10 mouse cellular contexts compared by ENCODE assay signal in genomic region chr16:45984610-45985606, GRCm38 (mm10). TPM values are rescaled to one million over a fixed set of nuclear protein-coding genes. Genes with fewer than 3 reads are reported as not detected.
DNase-seq lines count a peak whose midpoint lies in the region; ATAC-seq lines count a peak whose summit lies in the region.
"Had no signal": no experiment of that assay in that cellular context is flagged by ENCODE, and none has a peak within 500 bp of the region (broad histone marks: within the 10 kb centered on the region; RNA-seq: fewer than 3 reads in every experiment).

No protein-coding gene starts in this region.

- H3K9me3 ChIP-seq in forebrain, embryonic 15.5 days: no peaks in the 10 kb centered on the region
- H3K9me3 ChIP-seq in forebrain, embryonic 10.5 days: no peaks in the 10 kb centered on the region
- no peaks in the 10 kb centered on the region for H3K9me3 ChIP-seq in intestine, embryonic 16.5 days (ENCODE audit: control insufficient read depth, low read length)
- no peaks in the 10 kb centered on the region for H3K9me3 ChIP-seq in midbrain, embryonic 15.5 days

- 0 out of 2 replicates have a peak, but pooled peaks have one; percentile 13 for ATAC-seq in forebrain, embryonic 15.5 days (replicated peaks)
- ATAC-seq in intestine, embryonic 16.5 days: peak; percentile 97
- peak; percentile 79; the same call in 1 of the 2 replicates for ATAC-seq in midbrain, embryonic 15.5 days (replicated peaks)

- H3K36me3 ChIP-seq in forebrain, embryonic 15.5 days: no peaks in the 10 kb centered on the region
- peaks cover 3% of the 10 kb centered on the region; the same call in 1 of the 2 replicates for H3K36me3 ChIP-seq in forebrain, embryonic 10.5 days (replicated peaks)
- H3K36me3 ChIP-seq in intestine, embryonic 16.5 days (ENCODE audit: control insufficient read depth, insufficient read depth, low read length): no peaks in the 10 kb centered on the region
- no peaks in the 10 kb centered on the region; the same call in 1 of the 2 replicates for H3K36me3 ChIP-seq in midbrain, embryonic 15.5 days (replicated peaks)

- no peak overlapping the region for H3K4me3 ChIP-seq in forebrain, embryonic 15.5 days
- H3K4me3 ChIP-seq in forebrain, embryonic 10.5 days: no peak overlapping the region
- no peak overlapping the region for H3K4me3 ChIP-seq in intestine, embryonic 16.5 days (ENCODE audit: low read length)
- no peak overlapping the region for H3K4me3 ChIP-seq in midbrain, embryonic 15.5 days
- H3K4me3 ChIP-seq: left cerebral cortex, adult 2 months had no signal

- no peak for DNase-seq in forebrain, embryonic 10.5 days (ENCODE audit: extremely low spot score, low spot score)
- DNase-seq in adipocyte (ENCODE audit: low spot score): peak; percentile 67
- DNase-seq in frontal cortex, postnatal 25 days (ENCODE audit: low spot score in 2 of 2): no peak
- no peak for DNase-seq in frontal cortex, postnatal 36 days (ENCODE audit: low spot score in 2 of 2)
- no peak for DNase-seq in right cerebral cortex, postnatal 36 days (ENCODE audit: low spot score in 2 of 2)
- DNase-seq: kidney, adult 8-10 months had no signal

- WGBS in forebrain, embryonic 15.5 days: 79% methylated on average over 4 of the region's 4 CpGs
- 88% methylated on average over 4 of the region's 4 CpGs for WGBS in forebrain, embryonic 10.5 days
- WGBS in intestine, embryonic 16.5 days: 47% methylated on average over 4 of the region's 4 CpGs
- 69% methylated on average over 4 of the region's 4 CpGs for WGBS in midbrain, embryonic 15.5 days

- no peaks in the 10 kb centered on the region for H3K27me3 ChIP-seq in forebrain, embryonic 15.5 days
- no peaks in the 10 kb centered on the region for H3K27me3 ChIP-seq in forebrain, embryonic 10.5 days (ENCODE audit: poor library complexity, severe bottlenecking)
- no peaks in the 10 kb centered on the region for H3K27me3 ChIP-seq in intestine, embryonic 16.5 days (replicated peaks; ENCODE audit: control insufficient read depth, insufficient read depth, low read length)
- no peaks in the 10 kb centered on the region for H3K27me3 ChIP-seq in midbrain, embryonic 15.5 days (replicated peaks)

- H3K27ac ChIP-seq in forebrain, embryonic 15.5 days (replicated peaks): no peak overlapping the region; the same call in 1 of the 2 replicates
- no peak overlapping the region for H3K27ac ChIP-seq in forebrain, embryonic 10.5 days
- peak overlapping the region; percentile 66 for H3K27ac ChIP-seq in intestine, embryonic 16.5 days (ENCODE audit: low read length)
- H3K27ac ChIP-seq in midbrain, embryonic 15.5 days: peak overlapping the region; percentile 61; the same call in 1 of the 2 replicates
- H3K27ac ChIP-seq: left cerebral cortex, adult 2 months had no signal

- no peaks in the 10 kb centered on the region for H3K4me1 ChIP-seq in forebrain, embryonic 15.5 days
- H3K4me1 ChIP-seq in forebrain, embryonic 10.5 days: no peaks in the 10 kb centered on the region
- no peaks in the 10 kb centered on the region for H3K4me1 ChIP-seq in intestine, embryonic 16.5 days (ENCODE audit: control insufficient read depth, insufficient read depth, low read length)
- H3K4me1 ChIP-seq in midbrain, embryonic 15.5 days: peaks cover 5% of the 10 kb centered on the region; the same call in 1 of the 2 replicates

- no peak overlapping the region for H3K4me2 ChIP-seq in forebrain, embryonic 15.5 days (replicated peaks)
- H3K4me2 ChIP-seq in intestine, embryonic 16.5 days (ENCODE audit: low read depth, low read length): no peak overlapping the region
- no peak overlapping the region for H3K4me2 ChIP-seq in midbrain, embryonic 15.5 days

- no peak overlapping the region for H3K9ac ChIP-seq in forebrain, embryonic 15.5 days (replicated peaks)
- H3K9ac ChIP-seq in intestine, embryonic 16.5 days (ENCODE audit: low read depth, low read length): no peak overlapping the region
- H3K9ac ChIP-seq in midbrain, embryonic 15.5 days: no peak overlapping the region

RNA-seq across cellular contexts. Expression of gene Plcxd2, which starts 25.1 kb away (rescaled TPM):
- 14.1 and 14.4 TPM in 2 replicates for polyA plus RNA-seq in forebrain, embryonic 15.5 days (2015; fragmentation: Nextera tagmentation; extraction: Ambion mirVana)
- 3.4 and 4.4 TPM in 2 replicates for polyA plus RNA-seq in forebrain, embryonic 10.5 days (2016; fragmentation: Nextera tagmentation; extraction: Ambion mirVana)
- 2.1 and 2.7 TPM in 2 replicates for polyA plus RNA-seq in intestine, embryonic 16.5 days (2015; fragmentation: Nextera tagmentation; extraction: Ambion mirVana)
- polyA plus RNA-seq in midbrain, embryonic 15.5 days (2015; fragmentation: Nextera tagmentation; extraction: Ambion mirVana): 12.4 and 12.9 TPM in 2 replicates

RNA-seq across cellular contexts. Expression of gene Phldb2, which starts 31.5 kb away (rescaled TPM):
- 7.2 and 7.8 TPM in 2 replicates for polyA plus RNA-seq in forebrain, embryonic 15.5 days (2015; fragmentation: Nextera tagmentation; extraction: Ambion mirVana)
- polyA plus RNA-seq in forebrain, embryonic 10.5 days (2016; fragmentation: Nextera tagmentation; extraction: Ambion mirVana): 28.0 and 28.3 TPM in 2 replicates
- 19.8 and 20.7 TPM in 2 replicates for polyA plus RNA-seq in intestine, embryonic 16.5 days (2015; fragmentation: Nextera tagmentation; extraction: Ambion mirVana)
- 7.8 and 9.1 TPM in 2 replicates for polyA plus RNA-seq in midbrain, embryonic 15.5 days (2015; fragmentation: Nextera tagmentation; extraction: Ambion mirVana)

Comparison
In these comparisons a context has a peak if more than half of its experiments do, and no peak if none do; other contexts are left out.
1. ATAC-seq: peak in every context shown above with its lines; median percentile 97 in intestine, embryonic 16.5 days; 79 in midbrain, embryonic 15.5 days; 13 in forebrain, embryonic 15.5 days.
2. H3K27ac ChIP-seq: peak in intestine, embryonic 16.5 days (single experiment) and midbrain, embryonic 15.5 days (single experiment); none in forebrain, embryonic 15.5 days (single experiment) and forebrain, embryonic 10.5 days (single experiment).